Mouse (Mus musculus) kidney, adult 9 months (tissue): ENCODE measurements around the gene H2-T23.
"Not testable (repeated sequence)": the region's sequence is repeated elsewhere in the genome, so short reads cannot be mapped to it uniquely, and the experiment has no call there.

Experiments used
- DNase-seq: peaks from one replicate; pipeline ENCODE4 v3.0.0; 2022

H2-T23 gene

GRCm38 (mm10) chr17:36032351-36032875 is at the start of gene H2-T23:
H2-T23 (minus strand) TSS chr17:36032855.
- DNase-seq, result peak; percentile 88

- DNase-seq, result not testable (repeated sequence)
Measured at GRCm38 (mm10) chr17:36081901-36082300, 49.2 kb upstream of the H2-T23 start.

- DNase-seq, result peak; percentile 92
Measured at GRCm38 (mm10) chr17:36060829-36061228, 28.2 kb upstream of the H2-T23 start.

GRCm38 (mm10) chr17:36058362-36058761 is 25.7 kb upstream of the H2-T23 start, which contains the start of gene Gm11127:
Gm11127 (minus strand) TSS chr17:36058371.
- peak; percentile 78 for DNase-seq

GRCm38 (mm10) chr17:36057927-36058326 is 25.3 kb upstream of the H2-T23 start:
- not testable (repeated sequence) for DNase-seq

GRCm38 (mm10) chr17:36043286-36043685 is 10.6 kb upstream of the H2-T23 start:
- peak; percentile 51 for DNase-seq

- peak; percentile 96 for DNase-seq
Measured at GRCm38 (mm10) chr17:36042610-36043169, 10.0 kb upstream of the H2-T23 start, which contains the start of the genes H2-T22 and Gm6034. H2-T22 (minus strand) TSS chr17:36042747. Gm6034 (plus strand) TSS chr17:36042961.

- DNase-seq, result peak; percentile 31
Measured at GRCm38 (mm10) chr17:36042055-36042454, 9.4 kb upstream of the H2-T23 start.

- DNase-seq, result not testable (repeated sequence)
Measured at GRCm38 (mm10) chr17:36040604-36041003, 7.9 kb upstream of the H2-T23 start.

GRCm38 (mm10) chr17:36036126-36036525 is 3.5 kb upstream of the H2-T23 start:
- not testable (repeated sequence) for DNase-seq

GRCm38 (mm10) chr17:36035010-36035638 is 2.5 kb upstream of the H2-T23 start:
- peak; percentile 89 for DNase-seq

- not testable (repeated sequence) for DNase-seq
Measured at GRCm38 (mm10) chr17:36034524-36034923, 1.9 kb upstream of the H2-T23 start.

GRCm38 (mm10) chr17:36031583-36032331 is 898 bp downstream of the H2-T23 start:
- DNase-seq, result peak; percentile 79

GRCm38 (mm10) chr17:36030703-36031582 is 1.7 kb downstream of the H2-T23 start:
- not testable (repeated sequence) for DNase-seq

- not testable (repeated sequence) for DNase-seq
Measured at GRCm38 (mm10) chr17:36030046-36030702, 2.5 kb downstream of the H2-T23 start.

- no peak for DNase-seq
Measured at GRCm38 (mm10) chr17:36028879-36029619, 3.6 kb downstream of the H2-T23 start.

GRCm38 (mm10) chr17:36027663-36028062 is 5.0 kb downstream of the H2-T23 start:
- DNase-seq, result no peak

- no peak for DNase-seq
Measured at GRCm38 (mm10) chr17:36025901-36026300, 6.8 kb downstream of the H2-T23 start.

GRCm38 (mm10) chr17:36025197-36025596 is 7.5 kb downstream of the H2-T23 start:
- no peak for DNase-seq

- no peak for DNase-seq
Measured at GRCm38 (mm10) chr17:36023710-36024654, 8.7 kb downstream of the H2-T23 start.
